Mouse (Mus musculus) small intestine, adult 2 months (tissue): ENCODE results near the gene Desi2.

Experiments used
- CTCF ChIP-seq: fragments of 200-500 bp; IDR thresholded peaks from 2 replicates; pipeline ENCODE4 v1.5.1; 2012; ENCODE audit warnings: low read depth, mild to moderate bottlenecking, control low read depth, inconsistent platforms, low read length, moderate library complexity, mixed read lengths; ENCODE audit not compliant: insufficient replicate concordance, insufficient read length; ENCODE audit errors: extremely low read depth
- POLR2A ChIP-seq: fragments of 200-500 bp; IDR thresholded peaks from 2 replicates; pipeline ENCODE4 v1.6.1; 2012; ENCODE audit warnings: low read depth, mild to moderate bottlenecking, control low read depth, inconsistent platforms, low read length, moderate library complexity

GRCm38 (mm10) chr1:178287601-178288176 is 100.5 kb downstream of the Desi2 start:
- TF ChIP-seq CTCF (no peak), POLR2A (no peak)
